Mouse (Mus musculus) ES-Bruce4 (cell line): ENCODE results near the gene Upf2. TPM values are rescaled to one million over a fixed set of nuclear protein-coding genes. Genes with fewer than 3 reads are reported as not detected.
A peak's percentile ranks its signal among the peaks of the same experiment; 100 is the strongest.

Experiments used
- H3K27ac ChIP-seq: 2 replicates; pipeline ENCODE4 v1.5.1; 2012; ENCODE audit warnings: low read length, inconsistent platforms; ENCODE audit not compliant: insufficient read depth
- H3K27me3 ChIP-seq: 2 replicates; pipeline ENCODE4 v1.6.1; 2012; ENCODE audit warnings: mild to moderate bottlenecking, low read length, inconsistent platforms; ENCODE audit not compliant: control insufficient read depth, poor library complexity, insufficient read depth, severe bottlenecking
- H3K36me3 ChIP-seq: 2 replicates; pipeline ENCODE4 v1.6.1; 2012; ENCODE audit warnings: inconsistent platforms, mild to moderate bottlenecking, low read length, moderate library complexity; ENCODE audit not compliant: control insufficient read depth, poor library complexity, insufficient read depth, severe bottlenecking
- H3K4me1 ChIP-seq: one replicate; pipeline ENCODE4 v1.8.1; 2011; ENCODE audit warnings: low read length; ENCODE audit not compliant: control insufficient read depth, insufficient read depth
- H3K4me3 ChIP-seq: 2 replicates; pipeline ENCODE4 v1.5.1; 2011; ENCODE audit warnings: low read depth, mild to moderate bottlenecking, low read length
- H3K9ac ChIP-seq: 2 replicates; pipeline ENCODE4 v1.6.1; 2012; ENCODE audit warnings: low read depth, mild to moderate bottlenecking, inconsistent platforms; ENCODE audit not compliant: poor library complexity, severe bottlenecking
- H3K9me3 ChIP-seq: replicated peaks from 2 replicates; pipeline ENCODE4 v1.6.1; 2012; ENCODE audit warnings: mild to moderate bottlenecking, low read length, inconsistent platforms; ENCODE audit not compliant: control insufficient read depth, poor library complexity, insufficient read depth, severe bottlenecking
- CTCF ChIP-seq: IDR thresholded peaks from one replicate; pipeline ENCODE4 v1.8.1; 2011; ENCODE audit warnings: low read depth, low read length
- EP300 ChIP-seq: IDR thresholded peaks from 2 replicates; pipeline ENCODE4 v1.6.1; 2011; ENCODE audit warnings: low read depth, low read length; ENCODE audit not compliant: insufficient read depth
- POLR2A ChIP-seq: IDR thresholded peaks from one replicate; pipeline ENCODE4 v1.8.1; 2011; ENCODE audit warnings: low read length; ENCODE audit not compliant: insufficient read depth
- polyA plus RNA-seq: library from polyadenylated mRNA; stranded (reverse); fragments of >200 nt; gene quantifications from 2 replicates; pipeline ENCODE4 v1.2.4, GENCODE M21; 2011; ENCODE audit warnings: low read depth; ENCODE audit not compliant: missing spikeins, insufficient read depth, insufficient read length

Gene Upf2
- 44.4 and 47.9 TPM in 2 replicates for polyA plus RNA-seq

DNA sequence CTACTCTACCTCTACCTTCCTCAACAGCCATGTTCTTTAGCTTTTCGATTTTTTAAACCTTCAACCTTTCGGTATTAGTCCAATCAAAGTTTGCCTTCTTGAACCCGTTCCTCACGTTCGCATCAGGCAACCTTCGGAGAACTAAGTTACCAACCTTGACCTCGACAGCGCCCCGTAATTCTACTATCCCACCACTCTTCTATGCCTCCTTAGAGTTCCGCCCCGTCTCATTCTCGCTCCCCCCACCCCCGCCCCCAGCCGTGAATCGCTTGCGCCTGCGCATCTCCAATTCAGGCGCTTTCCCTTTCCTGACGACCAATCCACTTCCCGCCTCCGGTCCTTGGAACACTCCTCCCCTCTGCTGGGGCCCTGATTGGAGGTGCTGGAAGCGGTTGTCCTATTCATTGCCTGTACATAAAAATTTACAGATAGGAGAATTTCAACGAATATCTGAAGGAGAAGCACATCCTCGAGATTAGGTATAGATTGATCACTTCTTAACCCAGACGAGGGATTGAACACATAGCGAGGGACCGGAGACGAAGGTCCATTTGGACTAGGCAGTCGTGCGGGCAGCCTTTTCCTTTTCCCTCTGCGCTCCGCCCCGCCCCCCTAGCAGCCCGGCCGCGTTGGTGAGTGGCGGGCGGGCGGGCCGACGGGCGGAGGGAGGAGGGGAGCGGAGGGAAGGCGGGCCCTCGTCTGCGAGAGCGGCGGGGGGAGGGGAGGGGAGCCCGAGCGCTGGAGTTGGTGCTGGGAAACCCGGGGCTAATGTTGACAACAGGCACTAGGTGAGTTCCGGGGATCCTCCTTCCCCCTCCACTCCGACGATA is at the start of gene Upf2:
Gene Upf2, plus strand, starts transcription at position 704 of the 830 bp plus-strand sequence.
- Histone ChIP-seq H3K27ac (peak within 1 kb of the TSS; percentile 96), H3K27me3 (no peaks in the 10 kb centered on the region), H3K36me3 (no peaks in the 10 kb centered on the region; the same call in 1 of the 2 replicates), H3K9me3 (no peaks in the 10 kb centered on the region), H3K4me1 (peaks cover 2% of the 10 kb centered on the region), H3K4me3 (peak within 1 kb of the TSS; percentile 91), H3K9ac (peak within 1 kb of the TSS; percentile 92)
- 0 out of 2 replicates have a peak, but pooled peaks have one; percentile 15 for TF ChIP-seq EP300
- TF ChIP-seq POLR2A, result peak; percentile 83
- TF ChIP-seq CTCF, result no peak

GRCm38 (mm10) chr2:5906092-5906491 is 45.2 kb upstream of the Upf2 start:
- peaks cover 10% of the 10 kb centered on the region for H3K36me3 ChIP-seq
- H3K4me3 ChIP-seq, result no peak overlapping the region
- no peaks in the 10 kb centered on the region for H3K4me1 ChIP-seq
- H3K9ac ChIP-seq, result no peak overlapping the region
- H3K27ac ChIP-seq, result no peak overlapping the region
- H3K27me3 ChIP-seq, result no peaks in the 10 kb centered on the region
- H3K9me3 ChIP-seq, result no peaks in the 10 kb centered on the region
- no peak for TF ChIP-seq EP300
- no peak for TF ChIP-seq CTCF
- TF ChIP-seq POLR2A, result no peak

DNA sequence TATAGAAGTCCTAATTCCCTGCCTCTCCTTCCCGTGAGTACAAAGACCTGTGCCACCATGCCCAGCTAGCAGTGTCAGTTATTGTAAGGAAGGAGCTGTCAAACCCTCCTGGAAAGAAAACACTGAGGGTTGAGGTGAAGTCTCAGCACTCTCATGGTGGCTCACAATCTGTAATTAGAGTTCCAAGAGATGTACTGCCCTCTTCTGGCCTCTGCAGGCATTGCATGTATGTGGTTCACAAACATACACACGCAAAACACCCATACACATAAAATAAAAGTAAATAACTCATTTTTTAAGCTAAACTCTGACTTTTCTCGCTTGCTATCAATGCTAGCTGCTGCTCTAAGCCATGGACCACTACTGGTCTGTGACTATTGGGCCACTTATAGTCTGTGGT is 44.6 kb upstream of the Upf2 start:
- H3K4me1 ChIP-seq, result no peaks in the 10 kb centered on the region
- TF ChIP-seq POLR2A (no peak), CTCF (peak; percentile 5)
- peaks cover 10% of the 10 kb centered on the region for H3K36me3 ChIP-seq
- H3K4me3 ChIP-seq, result no peak overlapping the region
- no peaks in the 10 kb centered on the region for H3K9me3 ChIP-seq
- no peak overlapping the region for H3K9ac ChIP-seq
- H3K27ac ChIP-seq, result no peak overlapping the region
- no peaks in the 10 kb centered on the region for H3K27me3 ChIP-seq

- Histone ChIP-seq H3K4me3 (no peak overlapping the region), H3K36me3 (peaks cover 14% of the 10 kb centered on the region), H3K9me3 (no peaks in the 10 kb centered on the region), H3K9ac (no peak overlapping the region), H3K27me3 (no peaks in the 10 kb centered on the region), H3K27ac (no peak overlapping the region), H3K4me1 (no peaks in the 10 kb centered on the region)
- TF ChIP-seq POLR2A (no peak), EP300 (no peak), CTCF (no peak)
Measured at GRCm38 (mm10) chr2:5911282-5911965, 39.8 kb upstream of the Upf2 start.

DNA sequence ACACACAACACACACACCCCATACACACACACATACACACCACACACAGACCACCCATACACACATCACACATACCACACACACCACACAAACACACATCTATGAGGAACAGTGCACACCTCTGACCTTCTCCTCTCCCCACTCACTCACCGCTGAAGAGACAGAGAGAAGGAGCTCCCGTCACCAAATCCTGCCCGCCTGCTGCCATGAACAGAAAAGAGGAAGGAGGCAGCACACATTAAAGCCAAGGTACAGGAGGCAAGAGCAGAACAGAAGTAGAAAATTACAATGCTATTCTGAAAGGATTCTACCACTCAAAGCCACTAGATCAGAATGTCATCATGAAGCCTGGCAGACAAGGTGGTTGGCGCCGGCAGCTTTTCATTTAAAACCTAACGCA is 28.4 kb upstream of the Upf2 start:
- H3K4me3 ChIP-seq, result no peak overlapping the region
- TF ChIP-seq EP300 (no peak), POLR2A (no peak)
- no peaks in the 10 kb centered on the region for H3K9me3 ChIP-seq
- no peak overlapping the region for H3K9ac ChIP-seq
- H3K27me3 ChIP-seq, result no peaks in the 10 kb centered on the region
- H3K4me1 ChIP-seq, result no peaks in the 10 kb centered on the region
- no peak overlapping the region for H3K27ac ChIP-seq
- H3K36me3 ChIP-seq, result peaks cover 21% of the 10 kb centered on the region

DNA sequence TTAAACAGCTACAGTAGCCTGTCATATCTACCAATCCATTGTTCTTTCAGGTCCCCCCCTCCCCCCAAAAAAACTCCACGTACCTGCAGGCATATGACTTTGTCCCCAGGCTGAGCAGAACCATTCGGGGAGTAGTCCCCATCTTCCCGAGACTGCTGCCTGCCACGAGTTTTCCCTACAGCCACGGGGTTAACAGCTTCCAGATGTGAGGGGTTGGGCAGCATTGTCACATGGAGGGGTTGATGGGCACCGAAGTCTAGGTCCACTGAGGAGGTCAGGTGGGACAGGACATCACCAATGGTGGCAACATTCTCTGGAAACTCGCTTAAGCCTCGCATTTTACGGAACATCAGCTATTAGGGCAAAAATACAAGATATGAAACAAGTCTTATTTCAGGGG is 27.5 kb upstream of the Upf2 start:
- H3K36me3 ChIP-seq, result peaks cover 23% of the 10 kb centered on the region
- H3K27me3 ChIP-seq, result no peaks in the 10 kb centered on the region
- no peaks in the 10 kb centered on the region for H3K9me3 ChIP-seq
- no peak overlapping the region for H3K4me3 ChIP-seq
- H3K4me1 ChIP-seq, result no peaks in the 10 kb centered on the region
- TF ChIP-seq CTCF, result no peak
- no peak for TF ChIP-seq EP300
- TF ChIP-seq POLR2A, result no peak
- H3K9ac ChIP-seq, result no peak overlapping the region
- no peak overlapping the region for H3K27ac ChIP-seq
